Mouse (Mus musculus) midbrain, embryonic 14.5 days (tissue): ENCODE data around the gene Cobll1. TPM values are rescaled to one million over a fixed set of nuclear protein-coding genes. Genes with fewer than 3 reads are reported as not detected.

ENCODE experiments used
- ATAC-seq: fragments of 200-750 bp; cut with Nextera tagmentation; 2 replicates; pipeline ENCODE4 v1.8.0; 2017; ENCODE audit warnings: moderate number of reproducible peaks, moderate library complexity; ENCODE audit not compliant: low FRiP score, low TSS enrichment
- DNase-seq: peaks from one replicate; pipeline ENCODE4 v3.0.0-alpha.2; 2015
- H3K27ac ChIP-seq: fragments of 300-500 bp; sonication (generic); replicated peaks from 2 replicates; pipeline ENCODE4 v1.5.1; 2014; ENCODE audit warnings: mild to moderate bottlenecking, low read depth, low read length, moderate library complexity
- H3K27me3 ChIP-seq: fragments of 300-500 bp; sonication (generic); 2 replicates; pipeline ENCODE4 v1.6.1; 2014; ENCODE audit warnings: low read length, control low read depth, mixed read lengths; ENCODE audit not compliant: control insufficient read depth, insufficient read depth
- H3K36me3 ChIP-seq: fragments of 300-500 bp; sonication (generic); 2 replicates; pipeline ENCODE4 v1.6.1; 2014; ENCODE audit warnings: low read length, control low read depth; ENCODE audit not compliant: control insufficient read depth, insufficient read depth
- H3K4me1 ChIP-seq: fragments of 300-500 bp; sonication (generic); 2 replicates; pipeline ENCODE4 v1.6.1; 2014; ENCODE audit warnings: mild to moderate bottlenecking, antibody characterized with exemption, low read length, control low read depth; ENCODE audit not compliant: control insufficient read depth, insufficient read depth
- H3K4me2 ChIP-seq: fragments of 300-500 bp; sonication (generic); 2 replicates; pipeline ENCODE4 v1.6.1; 2014; ENCODE audit warnings: mild to moderate bottlenecking, low read length, moderate library complexity
- H3K4me3 ChIP-seq: fragments of 300-500 bp; sonication (generic); replicated peaks from 2 replicates; pipeline ENCODE4 v1.5.1; 2014; ENCODE audit warnings: low read depth, low read length
- H3K9ac ChIP-seq: fragments of 300-500 bp; sonication (generic); replicated peaks from 2 replicates; pipeline ENCODE4 v1.6.1; 2014; ENCODE audit warnings: mild to moderate bottlenecking, low read length, moderate library complexity
- H3K9me3 ChIP-seq: fragments of 300-500 bp; sonication (generic); 2 replicates; pipeline ENCODE4 v1.6.1; 2016; ENCODE audit warnings: low read length, control low read depth, mixed read lengths; ENCODE audit not compliant: control insufficient read depth
- WGBS: fragments of 180-500 bp; shearing (Covaris S2); extraction: QIAGEN DNeasy Blood & Tissue Kit; methylation state at CpG from one replicate; pipeline ENCODE4 v1.1.7; 2014; 5-methylcytosine and 5-hydroxymethylcytosine counted together
- polyA plus RNA-seq: library from polyadenylated mRNA; unstranded; fragments of >200 nt; fragmentation: Nextera tagmentation; extraction: Ambion mirVana; gene quantifications from 2 replicates; pipeline ENCODE4 v1.2.1, GENCODE M21; 2014

Gene Cobll1
- polyA plus RNA-seq, 1 experiment from 2014 or later, result 3.5 TPM

DNA sequence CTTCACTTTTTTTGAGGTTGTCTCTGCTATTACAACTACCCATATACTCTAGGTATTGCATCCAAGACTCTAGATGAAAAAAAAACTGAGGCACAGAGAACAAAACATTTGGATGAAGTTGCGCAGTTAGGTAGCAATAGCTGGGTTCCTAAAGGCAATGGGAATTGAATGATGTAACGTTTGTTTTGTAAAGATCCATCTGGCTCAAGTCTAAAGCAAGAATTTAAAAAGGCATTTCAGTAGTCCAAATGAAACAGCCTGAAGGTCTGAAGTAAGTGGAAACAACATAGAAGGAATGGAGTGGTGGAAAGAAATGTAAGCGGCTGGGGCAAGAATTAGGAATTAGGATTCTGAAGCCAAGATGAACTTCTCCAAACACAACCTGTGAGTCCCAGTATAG lies 188.4 kb downstream of the Cobll1 start:
- Histone ChIP-seq H3K27me3 (no peaks in the 10 kb centered on the region), H3K27ac (no peak overlapping the region), H3K9ac (no peak overlapping the region), H3K9me3 (no peaks in the 10 kb centered on the region), H3K4me1 (no peaks in the 10 kb centered on the region), H3K4me3 (no peak overlapping the region), H3K4me2 (no peak overlapping the region), H3K36me3 (no peaks in the 10 kb centered on the region)
- ATAC-seq (no peak), DNase-seq (no peak)
- 97% methylated on average over 3 of the region's 3 CpGs for WGBS

GRCm38 (mm10) chr2:65048234-65049017 lies 190.8 kb downstream of the Cobll1 start:
- Histone ChIP-seq H3K27ac (no peak overlapping the region), H3K4me3 (no peak overlapping the region), H3K4me1 (no peaks in the 10 kb centered on the region), H3K27me3 (no peaks in the 10 kb centered on the region), H3K9ac (no peak overlapping the region), H3K9me3 (no peaks in the 10 kb centered on the region), H3K4me2 (no peak overlapping the region), H3K36me3 (no peaks in the 10 kb centered on the region)
- DNase-seq (no peak), ATAC-seq (no peak)
- 46% methylated on average over 6 of the region's 6 CpGs for WGBS

Other genes starting within 250 kb of the Cobll1 start
- gene Grb14, start 214.4 kb downstream of the Cobll1 start, polyA plus RNA-seq, result 26.4 and 32.6 TPM in 2 replicates
- gene Slc38a11, start 124.6 kb upstream of the Cobll1 start, polyA plus RNA-seq, result 1.3 and 2.3 TPM in 2 replicates